Mouse (Mus musculus) T-helper 17 cell (primary cell): ENCODE results near the gene Efna5.

ENCODE experiments used
- in situ Hi-C, 2 experiments: fragments of 300-600 bp; cut with MboI, MseI; formaldehyde crosslinking; loops; 1 replicate in 1 of 2; 2 replicates in 1 of 2; pipeline ENCODE4 v1.15.1; 2025; ENCODE audit warnings: high pct_unique_total_duplicates in 2 of 2

Gene Efna5

DNA sequence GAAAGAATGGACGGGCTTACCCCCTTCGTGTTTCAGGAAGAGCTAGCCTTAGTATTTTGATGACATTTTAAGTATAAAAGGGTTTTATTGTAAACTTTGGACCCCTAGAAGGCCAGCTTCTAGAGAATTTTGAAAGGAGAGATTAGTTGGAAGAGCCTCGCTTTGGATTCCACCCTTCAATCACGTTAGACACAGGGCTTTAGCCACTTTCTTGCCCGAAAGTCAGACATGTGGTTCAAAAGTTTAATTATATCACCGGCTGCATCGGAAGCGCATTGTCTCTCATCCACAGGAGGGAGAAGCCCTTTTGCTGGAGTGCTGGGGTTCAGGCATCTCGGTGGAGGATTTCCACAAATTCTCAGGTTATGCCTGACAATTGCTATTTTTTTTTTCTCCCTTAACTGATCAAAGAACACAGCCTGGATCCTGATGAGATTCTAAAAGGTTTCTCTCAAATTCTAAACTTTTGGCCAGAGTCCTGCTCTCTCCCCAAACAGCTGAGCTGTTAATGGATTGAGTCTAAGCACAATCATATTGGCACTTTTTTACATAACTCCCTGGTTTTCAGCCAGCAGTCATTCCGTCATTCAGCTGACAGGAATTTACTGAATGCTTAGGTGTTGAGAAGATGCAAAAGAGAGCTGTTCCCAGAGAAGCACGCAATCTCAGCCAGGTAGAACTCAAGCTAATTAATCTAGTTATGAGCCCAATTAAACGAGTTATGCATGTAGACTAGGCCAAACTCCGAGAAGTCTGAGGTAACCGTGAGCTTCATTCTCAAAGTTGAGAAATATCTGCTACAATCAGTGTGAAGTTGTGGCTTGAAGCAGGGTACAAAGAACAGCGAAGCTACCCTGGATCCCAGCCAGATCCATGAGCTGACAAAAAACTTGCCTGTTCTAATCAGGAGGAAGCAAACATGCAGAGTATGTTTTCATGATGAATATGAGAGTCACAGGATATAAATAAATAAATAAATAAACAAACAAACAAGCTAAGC lies 91.5 kb downstream of the Efna5 start:
- in situ Hi-C loops: no loop called here

DNA sequence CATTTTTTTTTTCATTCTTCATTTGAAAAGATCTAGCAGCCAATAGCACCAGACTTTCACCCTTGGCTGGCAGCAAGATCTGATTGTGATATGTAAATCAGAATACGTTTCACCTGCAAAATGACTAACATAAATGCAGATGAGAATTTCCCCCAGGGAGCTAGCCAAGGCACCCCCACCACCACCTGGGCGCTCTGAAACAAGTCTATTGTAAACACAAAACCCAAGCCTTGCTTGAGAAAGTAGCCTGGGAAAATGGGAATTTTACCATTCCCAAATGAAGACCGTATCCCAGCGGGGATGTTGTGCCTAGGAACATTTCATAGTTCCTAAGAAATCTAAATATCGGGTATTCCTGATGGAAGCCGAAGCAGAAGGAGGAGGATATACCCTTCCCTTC lies 92.3 kb downstream of the Efna5 start:
- in situ Hi-C loops: no loop called here

DNA sequence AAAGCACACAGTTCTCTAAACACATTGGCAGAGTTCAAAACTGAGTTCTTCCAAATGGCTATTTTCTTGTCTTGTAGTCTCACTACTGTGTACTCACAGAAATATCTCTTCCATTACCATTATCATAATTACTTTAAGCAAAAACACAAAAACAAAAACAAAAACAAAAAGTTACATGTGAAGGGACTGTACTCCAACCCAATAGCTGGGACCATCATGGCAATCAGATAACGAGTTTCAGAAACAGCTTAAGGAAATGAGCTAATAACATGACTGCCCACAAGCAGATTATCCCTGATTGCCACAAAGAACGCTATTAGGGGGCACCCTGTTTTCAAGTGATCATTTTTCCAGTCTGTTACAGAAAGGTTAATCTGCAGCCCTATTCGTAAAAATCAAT lies 93.3 kb downstream of the Efna5 start:
- in situ Hi-C loops: no loop called here

DNA sequence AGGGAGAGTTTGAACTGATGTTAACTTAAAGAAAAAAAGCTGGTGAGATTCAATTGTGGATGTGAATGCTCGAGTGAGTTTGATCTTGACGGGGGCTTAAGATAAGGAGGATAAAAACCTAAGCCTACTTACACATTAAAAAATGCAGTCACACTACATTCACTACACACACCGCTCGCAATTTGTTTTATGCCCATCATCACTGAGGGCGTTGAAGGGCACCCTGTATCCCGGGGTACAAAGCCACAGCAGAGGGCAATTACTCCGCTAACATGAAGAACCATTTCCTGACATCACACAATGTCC lies 94.6 kb downstream of the Efna5 start:
- in situ Hi-C loops: no loop called here

DNA sequence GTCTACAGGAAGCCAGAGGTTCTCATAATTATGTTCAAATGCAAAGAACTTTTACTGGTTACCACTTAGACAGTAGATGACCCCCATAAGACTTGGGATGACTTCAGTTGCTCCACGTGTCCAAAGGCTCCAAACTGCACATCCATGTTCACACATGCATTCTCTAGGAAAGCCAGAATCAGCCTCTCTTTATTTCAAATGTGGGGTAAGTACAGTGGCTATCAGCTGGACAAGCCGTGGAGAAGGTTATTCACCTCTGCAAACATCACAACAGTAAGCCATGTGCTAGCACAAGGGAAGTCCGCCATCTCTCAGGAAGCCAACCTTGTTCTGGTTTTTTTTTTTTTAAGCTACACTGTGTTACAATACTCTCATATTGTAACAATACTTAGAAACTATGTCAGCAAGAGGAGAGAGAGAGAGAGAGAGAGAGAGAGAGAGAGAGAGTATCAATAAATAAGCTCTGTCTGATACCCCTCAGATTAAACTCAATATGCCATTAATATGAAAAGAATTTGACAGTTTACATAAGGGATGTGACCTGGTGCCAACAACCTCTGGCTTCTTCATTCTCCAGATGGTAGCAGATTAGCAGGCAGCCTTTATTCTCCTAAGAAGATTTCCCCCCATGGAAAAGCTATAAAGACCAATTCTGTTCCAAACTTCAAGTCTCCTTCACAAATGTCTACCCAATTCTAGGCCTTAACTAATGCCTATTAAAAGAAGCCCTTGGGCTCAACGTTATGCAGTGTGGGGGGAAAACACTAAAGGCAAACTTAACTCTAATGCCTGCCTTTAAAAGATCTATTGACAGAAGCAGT lies 95.1 kb downstream of the Efna5 start:
- in situ Hi-C loops: no loop called here

DNA sequence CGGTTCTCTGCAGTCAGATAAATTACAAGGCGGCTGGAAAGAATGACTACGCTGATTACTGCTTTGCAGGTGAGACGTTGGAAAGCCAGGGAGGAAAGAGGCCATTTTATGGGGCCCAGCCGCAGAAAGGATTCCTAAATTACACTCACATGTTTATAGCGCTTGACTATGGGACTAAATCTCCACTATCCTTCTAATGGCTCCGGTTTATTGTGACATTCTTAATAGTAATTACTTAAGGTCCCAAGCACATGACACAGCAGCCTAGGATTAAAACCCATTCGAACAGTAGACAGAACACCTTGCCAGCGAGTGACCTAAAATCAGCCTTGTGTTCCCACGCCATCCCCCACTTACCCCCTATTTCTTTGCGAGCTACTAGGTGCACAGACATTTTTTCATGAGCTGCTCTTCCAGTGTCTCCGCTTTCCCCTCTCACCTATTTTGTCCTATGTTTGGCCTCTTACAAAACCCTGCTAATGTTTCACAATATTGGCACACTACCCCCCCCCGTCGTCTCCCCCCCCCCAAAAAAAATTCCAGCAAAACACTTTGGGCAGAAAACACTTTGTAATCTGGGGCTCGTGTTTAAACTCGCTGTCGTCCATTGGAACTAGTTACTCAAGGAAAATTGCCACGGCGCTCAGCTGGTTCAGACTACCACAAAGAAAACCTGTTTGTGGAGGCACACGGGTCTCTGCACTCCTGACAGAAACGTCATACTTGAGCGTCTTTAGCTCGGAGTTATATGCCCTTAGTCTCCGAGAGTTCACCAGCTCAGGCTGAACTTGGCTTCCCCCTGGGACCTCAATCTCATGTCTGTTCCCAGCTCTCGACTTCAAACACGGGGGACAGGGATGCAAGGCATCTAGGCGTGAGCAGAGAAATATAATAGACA lies 96.6 kb downstream of the Efna5 start:
- in situ Hi-C loops: no loop called here

DNA sequence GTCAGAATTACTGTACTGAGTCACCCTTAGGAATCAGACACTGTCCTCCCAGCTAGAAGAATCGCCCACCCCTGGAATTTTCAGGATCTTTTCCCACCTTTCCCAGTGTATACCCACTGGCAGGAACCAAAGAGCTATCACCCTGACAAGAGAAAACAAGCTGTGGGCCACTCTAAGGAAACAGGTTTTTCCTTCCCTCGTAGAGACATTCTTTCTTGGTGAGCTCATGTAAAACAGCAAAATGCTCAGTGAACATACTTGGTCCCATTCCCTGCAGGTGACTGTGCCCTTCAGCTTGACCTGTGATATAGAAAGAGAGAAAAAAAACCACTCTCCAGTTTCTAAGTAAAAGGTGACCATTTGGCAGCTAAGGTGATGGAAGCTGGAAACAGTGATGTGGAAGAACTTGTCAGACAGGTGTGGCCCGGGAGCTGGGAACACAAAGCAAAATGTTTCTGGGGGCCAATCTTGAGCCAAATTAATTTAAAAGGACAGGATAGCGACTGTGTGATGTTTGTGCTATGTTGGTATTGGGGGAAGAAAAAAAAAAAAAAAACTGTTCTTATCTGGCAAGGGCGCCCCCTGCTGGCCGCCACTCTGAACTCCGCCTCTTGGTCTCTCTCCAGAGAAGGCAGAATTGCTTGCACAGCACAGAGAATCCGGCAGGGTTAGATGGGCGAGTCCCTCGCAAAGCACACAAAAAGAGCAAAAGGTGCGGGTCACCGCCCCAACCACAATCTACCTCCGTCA lies 97.4 kb downstream of the Efna5 start:
- in situ Hi-C loops: no loop called here

DNA sequence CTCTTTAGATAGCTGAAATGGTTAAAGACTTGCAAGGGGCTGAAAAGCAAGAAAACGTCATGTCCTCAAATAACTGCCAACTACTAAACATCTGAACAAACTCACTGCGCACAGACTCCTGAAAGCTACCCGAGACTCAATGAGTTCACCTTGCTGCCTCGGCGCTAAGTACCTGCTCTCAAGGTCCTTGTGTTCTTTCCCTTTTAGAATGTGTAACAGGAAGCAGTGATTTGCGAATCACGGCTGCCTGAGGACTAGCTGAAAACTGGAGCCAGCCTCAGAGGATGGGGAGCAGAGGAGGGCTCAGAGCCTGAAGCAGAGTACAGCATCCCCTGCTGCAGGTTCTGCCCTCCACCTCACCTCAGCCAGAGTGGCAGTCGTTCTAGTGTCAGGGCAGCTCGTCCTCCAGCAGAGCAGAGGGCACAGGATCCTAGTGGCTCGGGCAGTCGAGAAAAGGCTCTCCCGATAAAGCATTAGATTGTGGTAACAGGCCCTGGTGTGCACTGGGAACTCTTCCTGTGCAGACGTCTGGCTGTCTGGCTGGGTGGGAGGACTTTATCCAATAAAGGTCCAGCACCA lies 98.2 kb downstream of the Efna5 start:
- in situ Hi-C loops: no loop called here

DNA sequence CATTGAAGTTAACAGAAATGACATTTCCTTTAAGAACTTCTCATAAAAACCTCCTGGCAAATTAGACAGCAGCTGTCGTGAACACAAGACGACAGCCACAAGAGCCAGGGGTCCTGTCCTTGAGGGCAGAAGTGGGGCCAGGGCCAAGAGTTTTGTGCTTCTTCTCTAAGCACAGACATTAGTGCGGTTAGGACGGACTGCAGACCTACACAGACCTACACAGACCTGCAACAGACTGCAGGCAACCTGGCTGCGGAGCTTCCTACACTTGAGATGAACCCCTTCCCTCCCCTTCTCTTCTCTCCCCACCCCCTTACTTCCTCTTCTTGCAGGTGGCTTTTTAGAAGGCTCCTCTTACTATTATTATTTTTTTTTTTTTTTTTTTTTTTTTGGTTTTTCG lies 100.0 kb downstream of the Efna5 start:
- in situ Hi-C loops: no loop called here

DNA sequence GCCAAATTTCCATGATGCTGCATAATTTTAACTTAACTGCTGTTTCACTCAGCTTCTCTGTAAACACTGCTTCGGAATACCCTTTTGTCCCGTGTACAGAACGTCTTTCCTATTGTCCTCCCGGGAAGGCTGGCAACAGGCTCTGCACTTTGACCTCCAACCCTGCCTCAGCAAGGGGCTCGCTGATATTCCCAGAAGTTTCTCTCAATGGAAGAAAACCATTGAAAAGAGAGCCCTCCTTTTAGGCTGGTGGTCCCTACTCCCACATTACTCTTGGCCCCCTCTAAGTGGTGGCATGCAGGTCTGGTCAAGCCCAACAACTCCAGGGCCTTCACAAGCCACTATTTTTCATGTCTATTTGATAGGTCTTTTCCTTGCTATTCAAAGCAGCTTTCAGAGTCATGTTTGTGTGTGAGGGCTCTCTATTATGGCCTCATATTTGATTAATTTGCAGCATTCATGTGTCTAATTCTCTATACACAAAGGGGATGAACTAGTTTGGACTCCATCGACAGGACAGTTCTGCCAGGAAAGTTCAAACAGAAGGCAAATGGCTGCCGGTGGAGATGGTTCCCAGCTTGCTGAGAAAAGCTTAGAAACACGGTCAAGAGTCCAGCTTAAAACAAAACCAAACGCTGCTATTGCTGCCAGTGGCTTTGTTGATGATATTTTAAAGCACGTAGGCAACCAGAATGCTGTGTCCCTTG lies 103.1 kb downstream of the Efna5 start:
- in situ Hi-C loops: no loop called here

DNA sequence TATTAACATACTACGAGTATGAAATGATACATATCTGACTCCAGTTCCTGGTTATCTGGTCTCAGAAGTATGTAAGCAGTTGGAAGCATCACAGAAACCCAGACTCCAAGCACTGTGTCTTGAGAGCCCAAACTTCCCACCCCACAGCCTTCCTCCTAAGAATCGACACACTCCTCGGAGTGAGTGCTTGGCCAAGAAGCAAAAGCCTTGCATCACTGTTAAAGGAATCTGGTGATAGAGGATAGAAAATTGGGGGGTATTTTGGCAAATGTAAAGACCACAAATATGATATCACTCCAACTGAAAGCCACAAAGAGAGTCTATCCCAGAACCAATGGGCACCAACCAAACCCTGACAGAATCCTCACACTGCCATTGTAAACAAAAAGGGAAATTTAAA lies 104.4 kb downstream of the Efna5 start:
- in situ Hi-C loops: no loop called here

DNA sequence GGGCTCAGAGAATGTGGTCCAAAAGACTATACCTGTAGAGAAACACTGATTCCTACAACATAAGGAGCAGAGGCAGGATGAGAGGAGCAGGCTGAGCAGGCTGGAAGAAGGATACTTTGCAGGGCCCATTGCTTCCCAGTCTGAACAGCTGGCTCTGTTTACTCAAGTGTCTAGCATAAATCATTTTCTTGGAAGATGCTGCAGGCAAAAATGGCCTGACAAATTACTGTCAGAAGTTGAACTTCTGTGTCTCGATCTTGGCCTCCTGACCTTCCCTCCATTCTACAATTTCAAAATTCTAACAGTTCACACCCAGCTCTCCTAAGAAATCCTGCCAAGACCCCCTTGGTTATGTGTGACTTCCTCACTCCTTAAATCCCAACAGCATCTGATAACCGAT lies 105.1 kb downstream of the Efna5 start:
- in situ Hi-C loops: no loop called here

DNA sequence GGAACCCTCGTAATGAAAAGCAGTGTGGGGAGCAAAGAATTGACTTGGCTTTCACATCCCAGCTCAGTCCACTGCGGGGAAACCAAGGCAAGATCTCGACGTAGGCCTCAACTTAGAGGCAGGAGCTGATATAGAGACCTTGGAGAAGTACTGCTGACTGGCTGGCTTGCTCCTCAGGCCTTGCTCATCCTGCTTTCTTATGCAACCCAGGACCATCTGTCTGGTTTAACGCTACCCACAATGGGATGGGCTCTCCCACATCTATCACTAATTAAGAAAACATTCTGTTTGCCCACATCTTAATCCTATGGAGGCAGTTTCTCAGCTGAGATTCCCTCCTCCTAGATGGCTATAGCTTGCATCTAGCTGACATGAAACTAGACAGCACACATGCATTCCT lies 105.7 kb downstream of the Efna5 start:
- in situ Hi-C loops: no loop called here

DNA sequence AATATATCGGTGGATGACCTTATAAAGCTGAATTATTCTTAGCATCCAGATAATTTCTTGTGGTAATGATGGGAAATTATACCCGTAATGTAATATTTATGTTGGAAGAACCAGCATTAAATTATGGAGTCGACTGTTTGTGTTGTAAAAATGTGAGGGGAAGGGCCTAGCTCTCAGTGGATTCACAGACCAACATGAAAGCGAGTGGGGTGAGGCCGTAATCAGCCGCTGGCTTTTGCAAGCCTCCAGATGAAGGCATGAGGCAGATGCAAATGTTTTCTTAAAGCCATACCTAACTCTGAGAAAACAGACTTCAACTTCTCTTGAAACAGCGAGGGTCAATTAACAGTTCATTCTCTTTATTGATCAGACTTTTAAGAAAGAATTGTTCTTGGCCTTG lies 106.4 kb downstream of the Efna5 start:
- in situ Hi-C loops: no loop called here

DNA sequence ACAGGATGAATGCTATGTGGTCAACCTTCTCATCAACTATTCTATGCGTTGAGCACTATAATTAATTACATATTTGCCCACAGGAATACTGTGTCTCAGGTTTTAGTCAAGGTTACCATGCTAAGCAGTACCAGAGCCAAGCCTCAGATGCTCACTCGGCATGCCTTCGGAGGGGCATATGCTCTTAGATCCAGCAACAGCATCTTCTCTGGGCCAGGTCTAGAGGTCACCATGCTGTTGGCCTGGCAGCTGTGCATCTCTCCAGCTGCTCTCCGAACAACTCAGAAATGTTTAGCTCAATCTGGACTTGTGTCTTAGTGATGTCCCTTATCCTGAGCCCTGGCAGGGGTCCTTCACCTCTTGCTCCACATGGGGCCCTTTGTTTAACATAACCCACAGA lies 114.4 kb downstream of the Efna5 start:
- in situ Hi-C loops: no loop called here

DNA sequence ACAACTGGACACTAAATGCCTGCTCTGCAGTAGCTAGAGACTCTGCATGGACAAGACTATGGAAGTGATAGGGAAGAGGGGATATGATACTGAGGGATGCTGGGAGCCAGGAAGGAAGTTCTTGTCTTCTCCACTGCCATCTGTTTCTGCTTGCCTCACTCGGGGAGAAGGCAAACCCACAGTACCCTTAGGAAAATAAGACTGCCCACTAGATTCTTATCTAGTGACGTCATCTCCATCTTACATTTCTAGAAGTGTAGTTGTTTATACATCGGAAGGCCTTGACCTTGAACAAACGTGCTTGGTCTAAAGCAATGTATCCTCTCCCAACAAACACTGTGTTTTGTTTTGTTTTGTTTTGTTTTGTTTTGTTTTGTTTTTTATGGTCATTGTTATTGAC lies 116.0 kb downstream of the Efna5 start:
- in situ Hi-C loops: no loop called here

DNA sequence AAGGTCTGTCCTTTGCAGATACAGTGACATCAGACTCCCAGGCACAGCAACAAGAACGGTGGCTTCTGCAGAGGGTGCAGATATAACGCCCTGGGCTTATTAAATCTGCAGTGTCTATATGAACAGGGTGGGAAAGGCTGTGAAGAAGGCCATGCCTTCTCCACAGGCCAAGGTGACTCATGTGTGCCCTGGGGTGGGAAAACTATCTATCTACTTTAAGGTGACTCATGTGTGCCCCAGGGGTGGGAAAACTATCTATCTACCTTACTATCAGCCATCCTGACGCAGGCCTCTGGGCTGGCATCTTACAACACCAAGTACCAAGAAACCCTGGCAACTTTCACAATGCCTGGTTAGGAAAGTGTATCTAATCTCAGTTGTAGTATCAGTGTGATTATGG lies 124.2 kb downstream of the Efna5 start:
- in situ Hi-C loops: no loop called here

DNA sequence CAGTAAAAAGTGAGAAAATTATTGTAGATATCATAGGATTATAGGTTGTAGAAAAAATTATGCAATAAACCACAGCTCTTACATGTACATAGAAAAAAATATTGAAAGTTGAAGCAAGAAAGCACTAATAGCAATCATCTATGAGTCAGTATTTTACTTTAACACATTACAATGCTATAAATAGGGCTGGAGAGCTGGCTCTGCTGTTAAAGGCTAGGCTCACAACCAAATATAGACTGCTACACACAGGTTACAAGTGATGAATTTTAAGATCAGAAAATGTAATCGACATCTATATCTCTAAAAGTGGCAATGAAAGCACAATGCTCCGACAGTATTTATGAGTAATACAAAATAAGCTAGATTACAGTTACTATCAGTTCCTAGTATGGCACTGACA lies 125.5 kb downstream of the Efna5 start:
- in situ Hi-C loops: no loop called here

DNA sequence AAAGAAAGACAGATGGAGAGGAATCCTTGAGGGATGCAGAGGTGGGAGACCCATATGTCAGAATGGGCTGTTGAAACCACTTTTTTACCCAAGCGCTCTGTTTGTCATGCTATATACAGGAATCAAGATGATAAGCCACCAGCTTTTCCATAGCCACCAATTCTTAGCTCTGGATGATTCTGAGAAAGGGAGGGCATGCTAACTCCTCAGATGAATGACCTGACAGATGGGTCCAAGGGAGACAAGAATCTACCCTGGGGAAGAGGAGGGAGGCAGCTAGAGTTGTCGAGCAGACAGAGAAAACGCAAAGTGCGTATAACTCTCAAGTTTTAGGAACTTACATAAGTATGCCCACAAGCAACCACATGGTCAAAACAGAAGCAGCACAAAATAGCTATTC lies 126.5 kb downstream of the Efna5 start:
- in situ Hi-C loops: no loop called here

DNA sequence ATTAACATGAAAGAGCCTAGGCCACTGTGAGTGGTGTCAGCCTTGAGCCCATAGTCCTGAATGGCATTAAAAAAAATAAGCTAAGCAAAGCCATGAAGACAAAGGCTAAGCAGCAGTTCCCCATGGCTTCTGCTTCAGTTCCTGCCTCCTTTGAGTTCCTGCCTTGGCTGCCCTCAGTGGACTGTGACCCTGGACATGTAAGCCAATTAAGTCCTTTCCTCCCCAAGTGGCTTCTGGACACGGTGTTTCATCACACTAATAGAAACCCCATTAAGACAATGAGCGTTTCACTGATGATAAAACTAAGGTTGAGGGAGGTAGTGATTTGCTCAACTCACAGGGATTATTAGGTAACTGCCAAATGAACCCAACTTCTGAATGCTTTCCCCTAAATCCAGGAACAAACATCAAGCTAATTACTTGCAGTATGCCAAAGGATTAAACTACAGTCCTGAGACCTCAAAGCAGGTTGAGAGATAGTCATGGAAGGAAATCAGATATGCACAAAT lies 128.7 kb downstream of the Efna5 start:
- in situ Hi-C loops: no loop called here
